Comparison of ENCODE assay signal across 7 mouse cellular contexts in the genomic region with DNA sequence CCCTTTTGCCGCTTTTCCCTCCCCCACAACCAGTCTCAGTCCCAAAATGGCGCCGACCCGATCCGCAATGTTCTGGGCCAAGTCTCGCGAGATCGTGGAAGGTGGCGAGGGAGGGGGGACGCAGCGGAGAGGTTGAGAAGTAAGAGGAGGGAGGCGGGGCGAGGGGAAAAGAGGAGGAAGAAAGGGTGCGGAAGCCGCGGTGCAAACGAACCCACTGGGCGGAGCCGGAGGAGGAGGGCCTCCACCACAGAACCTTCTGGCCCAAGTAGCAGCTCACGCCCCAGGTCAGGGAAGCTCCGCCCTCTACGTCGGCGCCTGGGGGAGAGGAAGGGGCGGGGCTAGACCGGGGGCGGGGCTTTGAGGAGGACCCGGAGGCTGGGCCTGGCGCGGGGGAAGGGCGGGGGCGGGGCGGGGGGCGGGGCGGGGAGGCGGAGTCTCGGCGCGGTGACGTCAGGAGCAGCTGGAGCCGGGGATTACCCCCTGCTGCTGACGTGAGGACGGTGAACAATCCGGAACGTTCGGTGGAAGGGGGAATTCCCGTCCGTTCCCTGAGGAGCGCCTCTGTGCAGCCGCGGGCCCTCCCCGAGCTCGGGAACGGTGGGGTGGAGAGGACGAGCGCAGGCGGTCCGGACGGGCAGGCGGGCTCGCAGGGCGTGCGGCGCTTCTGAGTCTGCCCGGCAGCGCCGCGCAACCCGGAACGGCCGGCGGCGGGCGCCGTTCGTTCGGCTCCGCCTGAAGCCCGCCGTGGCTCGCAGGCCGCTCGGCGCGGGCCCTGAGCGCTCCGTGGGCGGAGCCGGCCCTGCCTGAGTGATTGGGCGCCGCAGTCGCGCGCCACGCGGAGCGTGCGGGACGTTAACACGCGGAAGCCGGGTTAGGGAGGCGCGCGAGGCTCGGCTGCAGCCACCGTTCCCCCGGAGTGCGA. TPM values are rescaled to one million over a fixed set of nuclear protein-coding genes. Genes with fewer than 3 reads are reported as not detected.
A peak's percentile ranks its signal among the peaks of the same experiment; 100 is the strongest.
DNase-seq lines count a peak whose midpoint lies in the region; ATAC-seq lines count a peak whose summit lies in the region.

A gene (minus strand): TSS at position 310 of the 922 bp plus-strand sequence.

- WGBS in intestine, embryonic 15.5 days = under 1% methylated on average over 80 of the region's 109 CpGs
- under 1% methylated on average over 106 of the region's 109 CpGs for WGBS in midbrain, embryonic 10.5 days

- intact Hi-C loops in gastrocnemius, postnatal 36 days (cut with DNase I) = no loop called here
- intact Hi-C loops in left cerebral cortex, postnatal 25 days (cut with DNase I) = loop anchor here (1.0 to 5.0 kb wide), 3 partner anchors 23 to 237 kb away; no protein-coding TSS in a partner anchor

- peak within 1 kb of the TSS; percentile 73 for H3K4me3 ChIP-seq in intestine, embryonic 15.5 days (replicated peaks)
- H3K4me3 ChIP-seq in midbrain, embryonic 10.5 days = peak within 1 kb of the TSS; percentile 92

- peaks cover 6% of the 10 kb centered on the region; the same call in 1 of the 2 replicates for H3K4me1 ChIP-seq in intestine, embryonic 15.5 days (replicated peaks)
- H3K4me1 ChIP-seq in midbrain, embryonic 10.5 days = peaks cover 40% of the 10 kb centered on the region

- H3K9ac ChIP-seq in intestine, embryonic 15.5 days = peak within 1 kb of the TSS; percentile 98

- H3K27ac ChIP-seq in intestine, embryonic 15.5 days = peak within 1 kb of the TSS; percentile 97
- peak within 1 kb of the TSS; percentile 98 for H3K27ac ChIP-seq in midbrain, embryonic 10.5 days (replicated peaks)

- peak; percentile 97 for ATAC-seq in intestine, embryonic 15.5 days

- DNase-seq in adrenal gland, adult 2 months = peak; percentile 100
- DNase-seq in embryo, embryonic 11.5 days (ENCODE audit: low read depth, low spot score) = peak; percentile 99
- DNase-seq in gastrocnemius, postnatal 36 days = peak; percentile 97 to 100
- DNase-seq in left cerebral cortex, postnatal 25 days (ENCODE audit: low spot score in 2 of 2) = peak; percentile 99 to 100
- DNase-seq in midbrain, embryonic 10.5 days (ENCODE audit: low spot score) = peak; percentile 100
- DNase-seq in right cerebral cortex, postnatal 4 days = peak; percentile 99

- H3K4me2 ChIP-seq in intestine, embryonic 15.5 days (replicated peaks) = peak within 1 kb of the TSS; percentile 88

- H3K27me3 ChIP-seq in intestine, embryonic 15.5 days (replicated peaks) = 0 out of 2 replicates have a peak, but pooled peaks cover 4% of the 10 kb centered on the region
- peaks cover 30% of the 10 kb centered on the region for H3K27me3 ChIP-seq in midbrain, embryonic 10.5 days (ENCODE audit: low read depth, poor library complexity, severe bottlenecking)

- no peaks in the 10 kb centered on the region for H3K36me3 ChIP-seq in intestine, embryonic 15.5 days
- H3K36me3 ChIP-seq in midbrain, embryonic 10.5 days = 0 out of 2 replicates have a peak, but pooled peaks cover 7% of the 10 kb centered on the region

- no peaks in the 10 kb centered on the region for H3K9me3 ChIP-seq in intestine, embryonic 15.5 days
- no peaks in the 10 kb centered on the region for H3K9me3 ChIP-seq in midbrain, embryonic 10.5 days (replicated peaks)

RNA-seq across cellular contexts. Expression of the gene that starts here (rescaled TPM):
- 100 to 1,000 TPM in 1 of 2 experiments, 10 to 100 TPM in 1; 64.8 to 108 TPM for total RNA-seq in adrenal gland, adult 2 months (2021)
- 0.32 and 0.44 TPM in 2 replicates for polyA plus RNA-seq in adrenal gland, adult 2 months (2012; rRNA removed)
- total RNA-seq in gastrocnemius, postnatal 36 days (2021) = 10 to 100 TPM; 39.9 to 45.1 TPM
- polyA plus RNA-seq in intestine, embryonic 15.5 days (2015; fragmentation: Nextera tagmentation; extraction: Ambion mirVana) = 67.8 and 80.3 TPM in 2 replicates
- total RNA-seq in left cerebral cortex, postnatal 25 days (2021) = 10 to 100 TPM; 83.0 to 88.1 TPM
- 97.9 and 102 TPM in 2 replicates for polyA plus RNA-seq in midbrain, embryonic 10.5 days (2016; fragmentation: Nextera tagmentation; extraction: Ambion mirVana)

Comparison
In these comparisons a context has a peak if more than half of its experiments do, and no peak if none do; other contexts are left out.
1. Peak in every context shown above with its lines: DNase-seq, ATAC-seq, H3K4me3 ChIP-seq and H3K27ac ChIP-seq.
2. RNA of the gene that starts here (polyA plus RNA-seq): 97.9 to 102 TPM in midbrain, embryonic 10.5 days and 67.8 to 80.3 TPM in intestine, embryonic 15.5 days; 0.32 to 0.44 TPM in adrenal gland, adult 2 months; every median in the first group is over 10 times any median in the second.